Mouse (Mus musculus): ENCODE measurements around the gene Fpr3. TPM values are rescaled to one million over a fixed set of nuclear protein-coding genes. Genes with fewer than 3 reads are reported as not detected.
A peak's percentile ranks its signal among the peaks of the same experiment; 100 is the strongest.
"Not testable (repeated sequence)": the region's sequence is repeated elsewhere in the genome, so short reads cannot be mapped to it uniquely, and the experiment has no call there.

Gene Fpr3
- total RNA-seq, 2 experiments from 2014 or later: not detected

- no peak for DNase-seq (ENCODE audit: extremely low spot score in 1 of 2, low spot score in 1 of 2)
Measured at GRCm38 (mm10) chr17:17879347-17879746, 8.3 kb upstream of the Fpr3 start.

- DNase-seq (ENCODE audit: extremely low spot score in 1 of 2, low spot score in 1 of 2): no peak
Measured at GRCm38 (mm10) chr17:17882672-17883071, 5.0 kb upstream of the Fpr3 start.

GRCm38 (mm10) chr17:17883840-17884239, 3.8 kb upstream of the Fpr3 start, which contains the start of gene Fpr1:
Gene Fpr1, minus strand, starts transcription at chr17:17883940.
- DNase-seq (ENCODE audit: extremely low spot score in 1 of 2, low spot score in 1 of 2): no peak

- DNase-seq (ENCODE audit: extremely low spot score in 1 of 2, low spot score in 1 of 2): no peak
Measured at GRCm38 (mm10) chr17:17889732-17890425, 2.2 kb downstream of the Fpr3 start.

- DNase-seq (ENCODE audit: extremely low spot score in 1 of 2, low spot score in 1 of 2): peak in 1 of 2 experiments; percentile 33
Measured at GRCm38 (mm10) chr17:17896039-17896438, 8.4 kb downstream of the Fpr3 start.

- DNase-seq (ENCODE audit: extremely low spot score in 1 of 2, low spot score in 1 of 2): peak in 1 of 2 experiments; percentile 4
Measured at GRCm38 (mm10) chr17:17899268-17899667, 11.6 kb downstream of the Fpr3 start.

- no peak for DNase-seq (ENCODE audit: extremely low spot score in 1 of 2, low spot score in 1 of 2)
Measured at GRCm38 (mm10) chr17:17900768-17901167, 13.1 kb downstream of the Fpr3 start.

- peak; percentile 53 to 58 for DNase-seq (ENCODE audit: extremely low spot score in 1 of 2, low spot score in 1 of 2)
Measured at GRCm38 (mm10) chr17:17909636-17910421, 22.2 kb downstream of the Fpr3 start.

- not testable (repeated sequence) for DNase-seq (ENCODE audit: extremely low spot score in 1 of 2, low spot score in 1 of 2)
Measured at GRCm38 (mm10) chr17:17912618-17913017, 25.0 kb downstream of the Fpr3 start.

- no peak for DNase-seq (ENCODE audit: extremely low spot score in 1 of 2, low spot score in 1 of 2)
Measured at GRCm38 (mm10) chr17:17917376-17917775, 29.7 kb downstream of the Fpr3 start.

GRCm38 (mm10) chr17:17917782-17918181, 30.1 kb downstream of the Fpr3 start:
- DNase-seq (ENCODE audit: extremely low spot score in 1 of 2, low spot score in 1 of 2): no peak

- no peak for DNase-seq (ENCODE audit: extremely low spot score in 1 of 2, low spot score in 1 of 2)
Measured at GRCm38 (mm10) chr17:17973443-17973842, 85.8 kb downstream of the Fpr3 start.

GRCm38 (mm10) chr17:17981232-17981631, 93.6 kb downstream of the Fpr3 start:
- not testable (repeated sequence) for DNase-seq (ENCODE audit: extremely low spot score in 1 of 2, low spot score in 1 of 2)

GRCm38 (mm10) chr17:18004752-18005151, 117.1 kb downstream of the Fpr3 start:
- DNase-seq (ENCODE audit: extremely low spot score in 1 of 2, low spot score in 1 of 2): no peak

Other genes with a start within 250 kb of the Fpr3 start
- under 1 TPM in 1 of 2 experiments, not detected in 1; 0.14 TPM for gene Vmn2r90, start 184.1 kb upstream of the Fpr3 start, total RNA-seq (2021)
- gene Spaca6, start 60.7 kb upstream of the Fpr3 start, total RNA-seq (2021): 100 to 1,000 TPM in 1 of 2 experiments, 10 to 100 TPM in 1; 48.8 to 109 TPM
- under 1 TPM; 0.40 to 0.42 TPM for gene Has1, start 32.6 kb upstream of the Fpr3 start, total RNA-seq (2021)
- gene Fpr1, start 3.9 kb upstream of the Fpr3 start, total RNA-seq (2021): not detected
- not detected for gene Fpr2, start within 50 bp of the Fpr3 start, total RNA-seq (2021)
- not detected for gene Fpr-rs4, start 133.9 kb downstream of the Fpr3 start, total RNA-seq (2021)
- gene Vmn2r124, start 161.6 kb downstream of the Fpr3 start, total RNA-seq (2021): under 1 TPM in 1 of 2 experiments, not detected in 1; 0.05 TPM
- not detected for gene Vmn2r91, start 197.2 kb downstream of the Fpr3 start, total RNA-seq (2021)